Mouse (Mus musculus): ENCODE measurements around the gene Rhbdd2.

- TF ChIP-seq CTCF (IDR thresholded peaks at IDR 0.05; ENCODE audit: borderline replicate concordance, insufficient read depth, low read depth, low read length) (no peak), POLR2A (IDR thresholded peaks at IDR 0.05; ENCODE audit: borderline replicate concordance, insufficient read depth, low read length) (no peak)
Measured at GRCm38 (mm10) chr5:135669741-135670275, 37.4 kb downstream of the Rhbdd2 start, which contains the start of gene Por.

All from cerebellum, adult 2 months (tissue).